In the genomic region with DNA sequence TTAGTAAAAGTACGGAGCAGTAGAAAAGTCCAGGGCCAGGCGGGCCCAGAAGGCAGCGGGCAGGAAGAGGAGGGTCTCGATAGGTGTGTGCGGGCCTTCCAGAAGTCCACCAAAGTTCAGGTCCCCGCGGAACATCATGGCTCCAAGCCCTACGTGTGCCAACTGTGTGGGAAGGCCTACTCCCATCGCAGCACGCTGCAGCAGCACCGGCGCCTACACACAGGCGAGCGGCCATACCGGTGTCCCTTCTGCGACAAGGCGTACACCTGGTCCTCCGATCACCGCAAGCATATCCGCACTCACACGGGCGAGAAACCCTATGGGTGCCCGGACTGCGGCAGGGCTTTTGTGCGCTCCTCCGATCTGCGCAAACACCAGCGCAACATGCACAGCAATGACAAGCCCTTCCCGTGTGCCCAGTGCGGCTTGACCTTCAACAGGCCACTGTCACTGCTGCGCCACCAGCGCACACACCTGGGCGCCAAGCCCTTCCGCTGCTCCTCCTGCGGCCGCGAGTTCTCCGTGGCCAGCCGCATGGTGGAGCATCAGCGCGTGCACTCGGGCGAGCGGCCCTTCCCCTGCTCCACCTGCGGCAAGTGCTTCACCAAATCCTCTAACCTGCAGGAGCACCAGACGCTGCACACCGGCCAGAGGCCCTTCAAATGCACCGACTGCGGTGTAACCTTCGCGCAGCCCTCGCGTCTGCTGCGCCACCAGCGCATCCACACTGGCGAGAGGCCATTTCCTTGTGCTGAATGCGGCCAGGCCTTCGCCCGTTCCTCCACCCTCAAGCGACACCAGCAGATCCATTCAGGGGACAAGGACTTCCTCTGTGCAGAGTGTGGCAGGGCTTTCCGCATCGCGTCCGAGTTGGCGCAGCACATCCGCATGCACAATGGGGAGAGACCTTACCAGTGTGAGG, we compare ENCODE assay signal across 8 mouse cellular contexts. TPM values are rescaled to one million over a fixed set of nuclear protein-coding genes. Genes with fewer than 3 reads are reported as not detected.
DNase-seq lines count a peak whose midpoint lies in the region; ATAC-seq lines count a peak whose summit lies in the region.

No protein-coding gene starts in this region.

- peak overlapping the region; percentile 61 for H3K4me2 ChIP-seq in kidney, embryonic 15.5 days
- H3K4me2 ChIP-seq in forebrain, embryonic 16.5 days (ENCODE audit: low read length) = peak overlapping the region; percentile 84
- H3K4me2 ChIP-seq in limb, embryonic 13.5 days (replicated peaks) = peak overlapping the region; percentile 65

- H3K27ac ChIP-seq in kidney, embryonic 15.5 days = no peak overlapping the region
- no peak overlapping the region for H3K27ac ChIP-seq in forebrain, embryonic 16.5 days (ENCODE audit: low read length)
- H3K27ac ChIP-seq in limb, embryonic 13.5 days = no peak overlapping the region

- H3K36me3 ChIP-seq in kidney, embryonic 15.5 days = no peaks in the 10 kb centered on the region
- no peaks in the 10 kb centered on the region for H3K36me3 ChIP-seq in forebrain, embryonic 16.5 days (ENCODE audit: control insufficient read depth, insufficient read depth)
- no peaks in the 10 kb centered on the region for H3K36me3 ChIP-seq in limb, embryonic 13.5 days

- H3K27me3 ChIP-seq in kidney, embryonic 15.5 days = peaks cover 38% of the 10 kb centered on the region
- peaks cover 26% of the 10 kb centered on the region for H3K27me3 ChIP-seq in forebrain, embryonic 16.5 days (replicated peaks; ENCODE audit: control insufficient read depth, insufficient read depth, low read length)
- peaks cover 43% of the 10 kb centered on the region for H3K27me3 ChIP-seq in limb, embryonic 13.5 days

- WGBS in kidney, embryonic 15.5 days = 9% methylated on average over 66 of the region's 66 CpGs
- WGBS in forebrain, embryonic 16.5 days = 8% methylated on average over 66 of the region's 66 CpGs
- WGBS in limb, embryonic 13.5 days = 11% methylated on average over 66 of the region's 66 CpGs

- no peak overlapping the region for H3K9ac ChIP-seq in kidney, embryonic 15.5 days
- peak overlapping the region; percentile 56 for H3K9ac ChIP-seq in forebrain, embryonic 16.5 days (replicated peaks; ENCODE audit: low read depth, low read length)
- H3K9ac ChIP-seq in limb, embryonic 13.5 days = peak overlapping the region; percentile 50

- H3K9me3 ChIP-seq in kidney, embryonic 15.5 days (replicated peaks) = no peaks in the 10 kb centered on the region
- H3K9me3 ChIP-seq in forebrain, embryonic 16.5 days (ENCODE audit: control insufficient read depth, low read length) = no peaks in the 10 kb centered on the region
- no peaks in the 10 kb centered on the region for H3K9me3 ChIP-seq in limb, embryonic 13.5 days

- H3K4me1 ChIP-seq in kidney, embryonic 15.5 days = peaks cover 25% of the 10 kb centered on the region
- H3K4me1 ChIP-seq in forebrain, embryonic 16.5 days (replicated peaks; ENCODE audit: control insufficient read depth, insufficient read depth, low read length) = peaks cover 11% of the 10 kb centered on the region
- peaks cover 35% of the 10 kb centered on the region for H3K4me1 ChIP-seq in limb, embryonic 13.5 days

- no peak for DNase-seq in kidney, adult 9 months
- DNase-seq in ZHBTc4 (ENCODE audit: low read depth, low spot score) = peak; percentile 62
- DNase-seq in right cerebral cortex, postnatal 25 days = peak; percentile 61
- no peak for DNase-seq in adrenal gland, postnatal 25 days
- no peak for DNase-seq in ovary, adult 18-20 months (ENCODE audit: low spot score)

- 0 out of 2 replicates have a peak, but pooled peaks have one; percentile 20 for ATAC-seq in kidney, embryonic 15.5 days (replicated peaks; ENCODE audit: low FRiP score)
- ATAC-seq in forebrain, embryonic 16.5 days = peak; percentile 61
- ATAC-seq in limb, embryonic 13.5 days (ENCODE audit: low FRiP score, low read depth) = no peak

- H3K4me3 ChIP-seq in kidney, embryonic 15.5 days (replicated peaks) = peak overlapping the region; percentile 34
- H3K4me3 ChIP-seq in forebrain, embryonic 16.5 days (replicated peaks; ENCODE audit: low read length) = peak overlapping the region; percentile 46
- H3K4me3 ChIP-seq in limb, embryonic 13.5 days = peak overlapping the region; percentile 36

RNA-seq across cellular contexts. Expression of gene Zfp648, which starts 3.9 kb away (rescaled TPM):
- 0.26 and 0.28 TPM in 2 replicates for polyA plus RNA-seq in kidney, embryonic 15.5 days (2015; fragmentation: Nextera tagmentation; extraction: Ambion mirVana)
- polyA plus RNA-seq in forebrain, embryonic 16.5 days (2015; fragmentation: Nextera tagmentation; extraction: Ambion mirVana) = 0.34 and 0.68 TPM in 2 replicates
- polyA plus RNA-seq in limb, embryonic 13.5 days (2015; fragmentation: Nextera tagmentation; extraction: Ambion mirVana) = 1.2 and 1.3 TPM in 2 replicates
- total RNA-seq in adrenal gland, postnatal 25 days (2021) = 0.27 TPM in 1 of 2 replicates, not detected in the other

Comparison
In these comparisons a context has a peak if more than half of its experiments do, and no peak if none do; other contexts are left out.
1. DNase-seq: peak in ZHBTc4 (single experiment) and right cerebral cortex, postnatal 25 days (single experiment); none in kidney, adult 9 months (single experiment), adrenal gland, postnatal 25 days (single experiment) and ovary, adult 18-20 months (single experiment).
2. Peak in every context shown above with its lines, with median percentiles within 50 percentile points of each other: H3K4me2 ChIP-seq and H3K4me3 ChIP-seq.